Mouse (Mus musculus) adrenal gland, adult 2 months (tissue): ENCODE measurements around the gene Actr3. TPM values are rescaled to one million over a fixed set of nuclear protein-coding genes. Genes with fewer than 3 reads are reported as not detected.

Experiments used
- DNase-seq: peaks from one replicate; pipeline ENCODE4 v3.0.0; 2021
- polyA plus RNA-seq: library from polyadenylated mRNA; depleted of rRNA; stranded (reverse); fragments of >200 nt; gene quantifications from 2 replicates; pipeline ENCODE4 v1.2.3, GENCODE M21; 2012; rRNA removed
- total RNA-seq, 2 experiments: library from RNA; stranded (reverse); gene quantifications; 2 replicates each; pipeline ENCODE4 v1.2.3; 2021

Actr3 gene
- total and polyA plus RNA-seq, 3 experiments: 22.8 to 187 (median 170) TPM

DNA sequence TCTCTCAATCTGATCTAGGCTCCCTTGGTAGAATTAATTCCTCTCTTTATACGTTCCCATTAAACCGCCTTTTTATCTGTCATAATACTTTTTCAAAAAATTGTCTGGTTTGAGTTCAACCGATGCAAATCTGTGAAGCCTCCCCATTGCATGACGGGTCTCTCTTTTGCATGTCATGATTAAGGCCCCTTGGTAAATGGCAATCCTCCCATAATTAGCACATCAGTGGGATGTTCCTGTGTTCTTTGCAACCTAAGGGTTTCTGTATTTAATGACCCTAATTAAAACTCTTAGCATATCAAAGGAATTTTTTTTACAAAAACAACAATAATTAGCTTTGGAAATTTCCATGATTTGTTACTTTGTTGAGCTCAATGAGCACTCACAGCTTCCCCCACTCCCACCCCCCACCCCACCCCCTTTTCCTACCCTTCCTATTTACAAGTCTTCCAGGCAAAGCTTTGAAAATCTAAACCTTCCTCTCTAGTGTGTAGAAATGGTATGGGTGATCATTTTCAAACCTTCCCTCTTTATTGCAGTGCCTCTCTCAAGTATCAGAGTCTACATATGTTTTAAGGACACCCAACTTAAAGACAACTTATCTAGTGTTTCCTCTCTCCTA, 84.0 kb downstream of the Actr3 start:
- no peak for DNase-seq

DNA sequence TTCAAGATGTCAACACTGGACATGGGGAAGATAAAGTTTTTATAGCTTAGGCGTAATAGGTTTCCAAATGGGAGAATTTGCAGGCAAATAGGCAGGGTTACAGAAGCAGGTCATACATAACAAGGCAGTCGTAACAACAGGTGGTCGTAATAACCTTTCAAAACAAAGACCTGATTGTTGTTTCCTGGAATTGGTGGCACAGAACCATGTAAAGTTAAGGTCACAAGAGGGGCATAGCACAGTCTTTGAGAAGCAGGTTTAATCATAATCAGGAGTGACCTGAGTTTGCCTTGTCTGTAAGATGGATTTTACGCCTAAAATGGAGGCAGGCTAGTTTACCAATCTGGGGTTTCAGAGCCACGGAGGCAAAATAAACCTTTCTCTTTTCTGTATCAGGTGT, 84.7 kb downstream of the Actr3 start:
- DNase-seq: no peak

GRCm38 (mm10) chr1:125345854-125346253, 89.7 kb downstream of the Actr3 start:
- DNase-seq: no peak

GRCm38 (mm10) chr1:125345448-125345847, 90.1 kb downstream of the Actr3 start:
- DNase-seq: no peak

DNA sequence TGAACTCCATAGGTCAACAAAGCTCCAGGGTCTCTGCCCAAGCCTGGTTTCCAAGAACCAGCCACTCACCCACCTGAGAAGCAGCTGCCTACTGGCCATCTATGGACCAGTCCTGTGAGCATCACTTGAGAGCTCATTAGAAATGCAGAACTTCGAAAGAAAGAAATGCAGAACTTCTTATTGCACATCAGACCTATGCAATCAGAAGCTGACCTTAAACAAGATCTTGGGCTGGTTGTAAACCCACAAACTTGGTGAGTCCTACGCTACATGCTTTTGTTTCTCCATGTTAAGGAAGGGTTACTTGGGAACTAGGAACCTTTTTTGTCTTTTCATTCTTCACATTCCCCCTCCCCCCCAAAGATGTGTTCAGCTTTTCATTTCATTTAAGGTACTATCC, 92.4 kb downstream of the Actr3 start:
- DNase-seq: no peak

Other genes starting within 250 kb of the Actr3 start
- gene Slc35f5, start 124.9 kb upstream of the Actr3 start, total RNA-seq: 10 to 100 TPM; 36.1 to 36.2 TPM
- 10.1 and 11.2 TPM in 2 replicates for gene Slc35f5, start 124.9 kb upstream of the Actr3 start, polyA plus RNA-seq
- under 1 TPM in 1 of 2 experiments, not detected in 1; 0.52 TPM for gene Gpr39, start 241.3 kb upstream of the Actr3 start, total RNA-seq
- 0.08 and 0.25 TPM in 2 replicates for gene Gpr39, start 241.3 kb upstream of the Actr3 start, polyA plus RNA-seq